Mouse (Mus musculus) testis, adult 2 months (tissue): ENCODE data around the gene Mmp28.

ENCODE experiments used
- CTCF ChIP-seq: fragments of 200-500 bp; IDR thresholded peaks from 2 replicates; pipeline ENCODE4 v1.5.1; 2012; ENCODE audit warnings: low read depth, mild to moderate bottlenecking, inconsistent platforms, low read length, moderate library complexity; ENCODE audit not compliant: control insufficient read depth, insufficient read depth, insufficient replicate concordance
- POLR2A ChIP-seq: fragments of 200-500 bp; IDR thresholded peaks from 2 replicates; pipeline ENCODE4 v1.6.1; 2012; ENCODE audit warnings: low read depth, mild to moderate bottlenecking, inconsistent platforms, low read length, moderate library complexity; ENCODE audit not compliant: control insufficient read depth

GRCm38 (mm10) chr11:83504308-83504707, 41.4 kb upstream of the Mmp28 start:
- no peak for TF ChIP-seq CTCF
- no peak for TF ChIP-seq POLR2A
